Mouse (Mus musculus): ENCODE data around the gene Pparg. TPM values are rescaled to one million over a fixed set of nuclear protein-coding genes. Genes with fewer than 3 reads are reported as not detected.

Pparg gene
- total and polyA plus RNA-seq, 3 experiments: not detected

GRCm38 (mm10) chr6:115434054-115434453, 73.3 kb downstream of the Pparg start:
- Histone ChIP-seq H3K79me2 (replicated peaks; ENCODE audit: control insufficient read depth, extremely low read depth, insufficient read depth, poor library complexity, severe bottlenecking) (no peaks in the 10 kb centered on the region), H3K36me3 (replicated peaks in 1 of 2; ENCODE audit: control insufficient read depth in 1 of 2, insufficient read depth in 1 of 2, low read length in 1 of 2) (no peaks in the 10 kb centered on the region), H3K4me1 (ENCODE audit: control insufficient read depth in 1 of 2, insufficient read depth in 2 of 2) (no peaks in the 10 kb centered on the region), H3K27me3 (replicated peaks) (no peaks in the 10 kb centered on the region), H3K4me3 (replicated peaks in 1 of 3; ENCODE audit: low read depth in 2 of 3, low read length in 2 of 3, poor library complexity in 1 of 3) (no peak overlapping the region), H3K9ac (ENCODE audit: insufficient read depth, low read depth) (no peak overlapping the region), H3K4me2 (ENCODE audit: insufficient read depth, low read depth, poor library complexity, severe bottlenecking) (no peak overlapping the region), H3K27ac (ENCODE audit: insufficient read depth, low read depth) (no peak overlapping the region), H3K9me3 (replicated peaks; ENCODE audit: low read length) (no peaks in the 10 kb centered on the region)
- in situ Hi-C loops (cut with MboI; ENCODE audit: low pct_ligation_motif_present, low pct_unique_long_range_greater_than_20kb, low sequenced_read_pairs) (no loop called here), dilution Hi-C loops (cut with MboI; ENCODE audit: extremely low pct_ligation_motif_present, extremely low pct_unique_long_range_greater_than_20kb, low sequenced_read_pairs) (no loop called here)
- no peak for TF ChIP-seq UBTF (IDR thresholded peaks at IDR 0.05; ENCODE audit: low read depth, low read length)
- TF ChIP-seq CHD2 (IDR thresholded peaks at IDR 0.05; ENCODE audit: low read length): no peak
- TF ChIP-seq ZC3H11A (IDR thresholded peaks at IDR 0.05; ENCODE audit: low read depth, low read length): no peak
- no peak for TF ChIP-seq ZKSCAN1 (IDR thresholded peaks at IDR 0.05; ENCODE audit: borderline replicate concordance, low read depth, low read length)
- no peak for TF ChIP-seq JUN (IDR thresholded peaks at IDR 0.05; ENCODE audit: insufficient read depth, low read depth, low read length)
- TF ChIP-seq TBP (conservative IDR thresholded peaks at IDR 0.05; ENCODE audit: low read depth, low read length): no peak
- TF ChIP-seq GABPA (IDR thresholded peaks at IDR 0.05; ENCODE audit: insufficient replicate concordance, low read depth, low read length): no peak
- TF ChIP-seq KAT2A (IDR thresholded peaks at IDR 0.05; ENCODE audit: insufficient replicate concordance, low read length): no peak
- TF ChIP-seq HCFC1 (IDR thresholded peaks at IDR 0.05; ENCODE audit: low read depth, low read length): no peak
- TF ChIP-seq SMC3 (IDR thresholded peaks at IDR 0.05; ENCODE audit: low read depth, low read length): no peak
- TF ChIP-seq ZMIZ1 (IDR thresholded peaks at IDR 0.05; ENCODE audit: low read depth, low read length): no peak
- TF ChIP-seq EP300 (IDR thresholded peaks at IDR 0.05; ENCODE audit: low read length): no peak
- no peak for TF ChIP-seq MXI1 (IDR thresholded peaks at IDR 0.05; ENCODE audit: low read depth, low read length)
- no peak for TF ChIP-seq USF1 (IDR thresholded peaks at IDR 0.05; ENCODE audit: low read depth, low read length)
- TF ChIP-seq PAX5 (IDR thresholded peaks at IDR 0.05; ENCODE audit: low read length): no peak
- no peak for TF ChIP-seq MYC (IDR thresholded peaks at IDR 0.05; ENCODE audit: low read depth, low read length)
- TF ChIP-seq ETS1 (conservative IDR thresholded peaks at IDR 0.05; ENCODE audit: low read depth, low read length): no peak
- no peak for TF ChIP-seq IRF4 (IDR thresholded peaks at IDR 0.05; ENCODE audit: low read depth, low read length)
- no peak for TF ChIP-seq MAZ (IDR thresholded peaks at IDR 0.05; ENCODE audit: low read depth, low read length)
- DNase-seq (ENCODE audit: extremely low read depth): no peak

GRCm38 (mm10) chr6:115434816-115435215, 74.1 kb downstream of the Pparg start:
- TF ChIP-seq HCFC1 (IDR thresholded peaks at IDR 0.05; ENCODE audit: low read depth, low read length): no peak
- TF ChIP-seq ZNF384 (IDR thresholded peaks at IDR 0.05; ENCODE audit: low read depth, low read length): no peak
- no peak for TF ChIP-seq SIN3A (IDR thresholded peaks at IDR 0.05; ENCODE audit: low read length)
- no peak for DNase-seq (ENCODE audit: extremely low read depth)
- Histone ChIP-seq H3K9ac (ENCODE audit: insufficient read depth, low read depth) (no peak overlapping the region), H3K4me1 (ENCODE audit: control insufficient read depth in 1 of 2, insufficient read depth in 2 of 2) (no peaks in the 10 kb centered on the region), H3K27me3 (replicated peaks) (no peaks in the 10 kb centered on the region), H3K4me2 (ENCODE audit: insufficient read depth, low read depth, poor library complexity, severe bottlenecking) (no peak overlapping the region), H3K36me3 (replicated peaks in 1 of 2; ENCODE audit: control insufficient read depth in 1 of 2, insufficient read depth in 1 of 2, low read length in 1 of 2) (no peaks in the 10 kb centered on the region), H3K4me3 (replicated peaks in 1 of 3; ENCODE audit: low read depth in 2 of 3, low read length in 2 of 3, poor library complexity in 1 of 3) (no peak overlapping the region), H3K79me2 (replicated peaks; ENCODE audit: control insufficient read depth, extremely low read depth, insufficient read depth, poor library complexity, severe bottlenecking) (no peaks in the 10 kb centered on the region), H3K9me3 (replicated peaks; ENCODE audit: low read length) (no peaks in the 10 kb centered on the region), H3K27ac (ENCODE audit: insufficient read depth, low read depth) (no peak overlapping the region)
- in situ Hi-C loops (cut with MboI; ENCODE audit: low pct_ligation_motif_present, low pct_unique_long_range_greater_than_20kb, low sequenced_read_pairs) (no loop called here), dilution Hi-C loops (cut with MboI; ENCODE audit: extremely low pct_ligation_motif_present, extremely low pct_unique_long_range_greater_than_20kb, low sequenced_read_pairs) (no loop called here)
